Mouse (Mus musculus) bone marrow, adult 2 months (tissue): Measurements from ENCODE around the gene Bhlha9.

ENCODE experiments used
- CTCF ChIP-seq: fragments of 200-500 bp; IDR thresholded peaks from 2 replicates; pipeline ENCODE4 v1.5.1; 2011; ENCODE audit warnings: low read length, control low read depth; ENCODE audit not compliant: control insufficient read depth, insufficient read depth
- POLR2A ChIP-seq: fragments of 200-500 bp; IDR thresholded peaks from 2 replicates; pipeline ENCODE4 v1.6.1; 2011; ENCODE audit warnings: low read depth, mild to moderate bottlenecking, control low read depth, low read length, borderline replicate concordance; ENCODE audit not compliant: control insufficient read depth

GRCm38 (mm10) chr11:76717000-76717399 lies 44.7 kb downstream of the Bhlha9 start:
- TF ChIP-seq POLR2A, result no peak
- TF ChIP-seq CTCF, result no peak
